Mouse (Mus musculus): ENCODE measurements around the gene Olfr1002. TPM values are rescaled to one million over a fixed set of nuclear protein-coding genes. Genes with fewer than 3 reads are reported as not detected.
"Not testable (repeated sequence)": the region's sequence is repeated elsewhere in the genome, so short reads cannot be mapped to it uniquely, and the experiment has no call there.

Olfr1002 gene
- total RNA-seq (2021), result not detected
- long read RNA-seq, experiment 1, result 0 reads
- long read RNA-seq, experiment 2, result 0 reads

- DNase-seq (ENCODE audit: low spot score in 2 of 2), result no peak
Observed at GRCm38 (mm10) chr2:85650604-85651003, at the start of gene Olfr1002. Olfr1002 (minus strand) TSS chr2:85650704.

DNA sequence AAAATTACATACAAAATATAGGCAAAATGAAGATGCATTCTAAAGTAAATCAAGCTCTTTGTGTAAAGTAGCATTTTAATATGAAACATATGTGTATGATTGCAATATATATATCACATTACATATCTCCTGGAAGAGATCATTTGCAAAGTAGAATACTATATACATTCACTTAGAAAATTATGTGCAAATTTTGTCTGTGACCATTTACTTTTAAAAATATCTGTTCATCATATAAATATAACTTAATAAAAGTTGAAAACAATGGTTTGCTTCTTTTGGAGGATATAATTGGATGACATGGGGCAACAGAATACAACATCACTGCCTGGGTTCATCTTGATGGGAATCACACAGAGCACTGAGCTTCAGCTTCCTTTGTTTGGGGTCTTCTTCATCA lies 38.6 kb upstream of the Olfr1002 start, which contains the start of gene Olfr1008:
Gene Olfr1008, plus strand, starts transcription at position 301 of the 400 bp plus-strand sequence.
- no peak for DNase-seq (ENCODE audit: low spot score in 2 of 2)

DNA sequence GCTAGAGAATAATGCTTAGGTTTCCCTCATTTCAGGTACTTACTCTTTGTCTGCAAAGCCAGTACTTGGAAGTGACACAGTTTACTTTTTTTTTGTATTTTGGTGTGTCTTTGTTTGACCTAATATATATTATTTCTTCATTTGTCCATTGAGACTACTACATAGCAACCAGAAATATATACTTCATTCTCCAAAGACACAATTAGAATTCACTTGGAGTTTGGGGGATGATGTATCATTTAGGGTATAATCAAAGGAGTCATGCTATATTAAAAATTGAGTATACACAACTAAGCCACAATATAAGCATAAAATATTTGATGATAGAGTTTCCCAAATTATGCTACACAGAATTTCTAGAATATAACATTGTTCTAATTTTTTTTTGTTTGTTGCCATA lies 28.2 kb upstream of the Olfr1002 start, which contains the start of gene Olfr1006:
Gene Olfr1006, minus strand, starts transcription at position 101 of the 400 bp plus-strand sequence.
- no peak for DNase-seq (ENCODE audit: low spot score in 2 of 2)

DNA sequence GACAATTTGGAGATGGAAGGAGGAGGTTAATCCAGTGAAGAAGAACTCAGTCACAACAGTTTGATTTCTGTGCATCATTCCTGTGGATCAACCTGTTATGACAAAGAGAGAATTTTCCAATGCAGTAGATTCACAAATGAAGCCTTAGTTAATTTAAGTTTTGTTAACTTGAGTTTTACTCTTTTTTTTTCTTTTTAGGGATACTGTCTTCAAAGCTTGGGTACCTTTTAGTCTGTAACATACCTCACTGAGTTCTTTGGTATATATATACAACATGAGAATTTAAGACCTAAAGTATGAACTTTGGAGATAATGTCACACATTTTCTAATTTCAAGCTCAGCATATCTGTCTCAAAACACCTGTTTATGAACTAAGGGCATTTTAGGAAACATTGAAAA lies 13.9 kb upstream of the Olfr1002 start, which contains the start of gene Olfr154:
Gene Olfr154, minus strand, starts transcription at position 101 of the 400 bp plus-strand sequence.
- not testable (repeated sequence) for DNase-seq (ENCODE audit: low spot score in 2 of 2)

DNA sequence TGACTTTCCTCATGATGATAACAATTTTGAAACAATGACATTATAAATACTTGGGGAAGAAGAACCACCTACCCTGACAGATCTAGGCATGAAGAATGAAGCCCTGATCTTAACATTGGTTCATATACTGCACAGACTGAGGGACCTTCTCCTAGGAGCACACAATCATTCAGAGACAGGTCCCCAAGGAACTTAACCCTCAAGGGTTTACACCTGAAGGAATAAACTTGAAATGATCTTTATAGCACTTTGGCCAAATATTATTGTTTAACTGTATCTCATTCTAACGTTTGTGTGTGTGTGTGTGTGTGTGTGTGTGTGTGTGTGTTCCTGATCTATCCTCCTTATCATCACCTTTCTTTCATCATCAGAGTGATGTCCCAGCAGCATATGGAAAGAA lies 38.7 kb downstream of the Olfr1002 start, which contains the start of gene Olfr1000:
Gene Olfr1000, minus strand, starts transcription at position 101 of the 400 bp plus-strand sequence.
- no peak for DNase-seq (ENCODE audit: low spot score in 2 of 2)

Other genes with a start within 250 kb of the Olfr1002 start
- not detected for gene Olfr992, start 241.2 kb downstream of the Olfr1002 start, total RNA-seq (2021)
- not detected for gene Olfr993, start 235.8 kb downstream of the Olfr1002 start, total RNA-seq (2021)
- gene Olfr994, start 214.3 kb downstream of the Olfr1002 start, total RNA-seq (2021), result not detected
- not detected for gene Olfr995, start 207.1 kb downstream of the Olfr1002 start, total RNA-seq (2021)
- not detected for gene 4833423E24Rik, start 131.7 kb downstream of the Olfr1002 start, total RNA-seq (2021)
- not detected for gene Olfr996, start 71.5 kb downstream of the Olfr1002 start, total RNA-seq (2021)
- gene Olfr998, start 61.8 kb downstream of the Olfr1002 start, total RNA-seq (2021), result not detected
- gene Olfr1000, start 38.8 kb downstream of the Olfr1002 start, total RNA-seq (2021), result not detected
- not detected for gene Olfr154, start 13.8 kb upstream of the Olfr1002 start, total RNA-seq (2021)
- not detected for gene Olfr1006, start 28.1 kb upstream of the Olfr1002 start, total RNA-seq (2021)
- gene Olfr1008, start 38.7 kb upstream of the Olfr1002 start, total RNA-seq (2021), result not detected
- gene Olfr1009, start 64.7 kb upstream of the Olfr1002 start, total RNA-seq (2021), result not detected
- gene Olfr1012, start 112.1 kb upstream of the Olfr1002 start, total RNA-seq (2021), result not detected
- gene Olfr1013, start 116.4 kb upstream of the Olfr1002 start, total RNA-seq (2021), result not detected
- gene Olfr1014, start 122.0 kb upstream of the Olfr1002 start, total RNA-seq (2021), result not detected
- not detected for gene Olfr1015, start 131.3 kb upstream of the Olfr1002 start, total RNA-seq (2021)
- not detected for gene Olfr1016, start 151.8 kb upstream of the Olfr1002 start, total RNA-seq (2021)
- gene Olfr1018, start 167.8 kb upstream of the Olfr1002 start, total RNA-seq (2021), result not detected
- not detected for gene Olfr1019, start 194.8 kb upstream of the Olfr1002 start, total RNA-seq (2021)
- not detected for gene Olfr1020, start 196.3 kb upstream of the Olfr1002 start, total RNA-seq (2021)
- gene Olfr1022, start 217.9 kb upstream of the Olfr1002 start, total RNA-seq (2021), result not detected
- not detected for gene Olfr1023, start 234.9 kb upstream of the Olfr1002 start, total RNA-seq (2021)